Mouse (Mus musculus) A20 (cell line): ENCODE data around the gene Cpne6.

Experiments used
- DNase-seq: peaks from one replicate; pipeline ENCODE4 v3.0.0-alpha.2; 2011; ENCODE audit warnings: low read depth, low spot score

Gene Cpne6

GRCm38 (mm10) chr14:55497449-55497821 is 12.8 kb upstream of the Cpne6 start:
- peak; percentile 88 for DNase-seq

- DNase-seq = peak; percentile 7
These were observed 4.6 kb upstream of the Cpne6 start for GRCm38 (mm10) chr14:55505612-55506011.

DNA sequence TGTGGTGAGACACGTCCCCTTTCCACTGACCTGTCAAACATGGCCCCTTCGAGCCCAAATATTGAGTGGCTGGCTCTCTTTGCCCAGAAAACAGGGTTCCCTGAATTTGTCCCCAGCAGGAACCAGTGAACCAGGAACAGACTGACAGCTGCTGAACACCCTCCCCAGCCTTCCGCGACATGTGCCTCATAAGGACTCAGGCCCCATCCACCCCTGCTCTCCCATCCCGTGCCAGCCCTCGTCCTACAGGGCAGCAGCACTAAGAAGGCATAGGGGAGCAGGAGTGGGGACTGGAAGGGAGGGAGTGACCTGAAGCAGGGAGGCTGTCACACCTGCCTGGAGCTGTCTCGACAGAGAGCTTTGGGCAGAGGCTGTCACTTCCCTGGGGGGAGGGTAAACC is 2.4 kb upstream of the Cpne6 start:
- no peak for DNase-seq

DNA sequence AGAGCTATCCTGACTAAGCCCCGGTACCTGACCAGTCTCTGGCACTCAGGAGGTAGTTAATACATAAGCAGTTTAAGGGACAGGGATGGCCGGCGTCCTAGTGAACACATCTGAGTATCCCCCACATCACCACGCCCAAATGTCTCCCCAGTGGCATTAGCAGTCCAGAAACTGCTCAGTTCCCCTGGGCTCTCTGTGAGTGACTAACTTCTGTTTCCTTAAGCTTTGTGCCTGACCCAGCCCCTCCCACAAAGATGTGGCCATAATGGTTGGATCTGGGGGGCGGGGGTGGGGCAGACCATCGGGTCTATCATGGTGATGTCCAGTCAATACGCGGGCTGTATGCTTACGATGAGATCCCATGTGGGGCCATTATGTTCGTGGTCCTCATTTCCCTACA is 705 bp upstream of the Cpne6 start:
- DNase-seq = no peak

GRCm38 (mm10) chr14:55511037-55511436 is 792 bp downstream of the Cpne6 start:
- no peak for DNase-seq

DNA sequence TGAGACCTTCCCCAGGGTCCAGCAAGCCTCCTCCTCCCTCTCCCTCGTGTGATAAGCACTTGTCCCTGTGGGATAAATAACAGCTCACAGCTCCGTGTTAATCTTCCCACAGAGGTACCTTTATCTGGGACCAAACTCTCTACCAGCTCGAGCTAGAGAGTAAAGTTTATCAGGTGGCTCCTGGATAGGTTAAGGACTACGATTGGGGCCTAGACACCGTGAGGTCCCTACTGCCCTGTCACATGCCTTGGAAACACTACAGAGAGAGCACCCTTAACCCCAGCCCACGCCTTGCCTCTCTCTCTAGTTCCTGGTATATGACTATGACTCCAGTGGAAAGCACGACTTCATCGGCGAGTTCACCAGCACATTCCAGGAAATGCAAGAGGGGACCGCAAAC is 3.7 kb downstream of the Cpne6 start:
- DNase-seq = no peak

- no peak for DNase-seq
These were observed 5.6 kb downstream of the Cpne6 start for GRCm38 (mm10) chr14:55515846-55516245.

DNA sequence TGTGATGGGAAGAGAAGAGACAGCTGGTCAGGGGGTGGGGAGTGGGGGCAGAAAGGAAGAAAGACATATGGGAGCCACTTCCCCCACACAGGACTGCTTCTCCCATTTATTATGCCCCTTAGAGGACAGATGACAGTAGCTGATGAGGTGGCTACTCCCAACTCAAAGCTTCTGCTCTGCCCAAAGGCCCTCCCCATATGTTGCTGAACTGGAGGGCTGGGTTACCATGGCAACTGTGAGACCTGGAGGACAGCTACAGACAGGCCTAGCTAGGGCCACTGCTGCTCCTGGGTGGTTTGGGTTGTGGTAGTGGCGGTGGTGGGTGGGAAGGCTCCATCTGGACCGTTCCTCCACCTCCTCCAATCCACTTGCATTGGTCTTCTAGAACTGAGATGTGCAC is 8.7 kb downstream of the Cpne6 start:
- DNase-seq = no peak

DNA sequence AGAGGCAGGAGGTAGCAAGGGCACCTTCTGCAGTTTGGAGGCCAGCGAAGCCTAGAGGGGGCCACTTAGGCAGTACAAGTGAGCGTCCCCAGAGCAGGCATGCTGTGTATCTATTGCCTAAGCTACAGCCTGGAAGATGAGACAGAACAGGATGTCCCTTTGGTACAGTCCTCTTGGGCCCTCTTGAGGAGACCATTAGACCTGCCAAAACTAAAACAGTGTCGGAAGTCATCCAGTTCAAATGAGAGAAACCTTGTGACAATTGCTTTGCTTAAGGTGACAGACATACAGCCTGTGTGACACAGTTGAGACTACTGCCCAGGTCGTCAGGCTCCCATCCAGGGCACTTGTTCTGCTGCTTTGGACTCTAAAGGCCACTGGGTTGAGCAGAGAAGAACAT is 9.4 kb downstream of the Cpne6 start:
- no peak for DNase-seq

DNA sequence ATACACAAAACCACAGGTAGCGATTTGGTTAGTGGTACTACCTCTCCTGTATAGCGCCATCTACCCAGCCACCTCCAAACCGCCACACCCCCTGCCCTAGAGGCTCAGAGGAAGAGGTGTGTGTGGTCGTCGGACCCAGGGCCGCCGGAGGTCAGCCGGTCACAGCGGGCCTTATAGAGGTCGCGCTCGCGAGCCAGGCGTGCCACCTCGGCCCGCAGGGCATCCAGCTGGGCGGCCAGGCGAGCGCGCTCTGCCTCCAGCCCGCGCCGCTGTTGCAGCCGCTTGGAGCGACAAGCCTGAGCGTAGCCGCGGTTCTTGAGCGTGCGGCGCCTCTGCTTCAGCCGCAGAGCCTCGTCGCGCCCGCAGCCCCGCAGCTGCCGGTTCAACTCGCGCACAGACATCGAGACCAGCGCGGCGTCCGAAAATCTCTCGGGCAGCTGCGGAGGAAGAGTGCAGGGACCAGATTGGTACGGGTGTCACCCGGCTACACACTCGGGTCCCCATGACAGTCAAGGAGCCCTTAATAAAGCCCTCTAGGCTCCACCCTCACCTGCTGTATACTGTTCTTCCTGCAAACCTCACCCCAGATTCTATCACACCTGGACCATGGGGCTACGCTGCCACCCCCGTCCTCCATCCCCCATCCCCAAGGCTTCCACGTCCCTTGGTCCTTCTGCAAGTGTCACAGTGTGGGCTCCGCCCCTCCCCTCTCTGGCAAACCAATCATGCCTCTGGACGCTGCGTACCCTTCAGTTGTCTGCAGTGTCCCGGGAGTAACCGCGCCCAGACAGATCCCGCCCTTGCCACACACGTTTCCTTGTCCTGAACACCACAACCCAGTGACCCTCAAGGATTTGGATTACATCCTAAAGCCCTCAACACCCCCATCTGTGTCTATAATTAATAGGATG is 10.5 kb downstream of the Cpne6 start:
- DNase-seq = peak; percentile 54

DNA sequence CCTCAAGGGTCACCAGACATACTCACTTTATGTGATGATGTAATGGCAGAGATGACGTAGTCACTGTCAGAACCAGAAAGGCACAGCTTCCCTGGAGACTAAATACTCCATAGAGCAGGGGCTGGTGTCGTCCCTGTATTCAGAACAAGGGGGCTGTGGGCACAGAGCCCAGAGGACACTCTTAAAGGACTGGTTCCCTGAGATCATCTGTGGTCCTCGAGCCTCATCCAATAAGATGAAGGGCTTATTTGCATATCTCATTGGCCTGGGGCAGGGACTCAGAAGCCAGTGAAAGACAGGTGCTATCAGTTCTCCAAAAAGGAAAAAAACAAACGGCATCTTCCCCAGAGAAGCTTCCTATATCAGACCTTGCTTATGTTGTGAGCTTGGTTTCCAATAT is 13.8 kb downstream of the Cpne6 start:
- DNase-seq = peak; percentile 21

DNA sequence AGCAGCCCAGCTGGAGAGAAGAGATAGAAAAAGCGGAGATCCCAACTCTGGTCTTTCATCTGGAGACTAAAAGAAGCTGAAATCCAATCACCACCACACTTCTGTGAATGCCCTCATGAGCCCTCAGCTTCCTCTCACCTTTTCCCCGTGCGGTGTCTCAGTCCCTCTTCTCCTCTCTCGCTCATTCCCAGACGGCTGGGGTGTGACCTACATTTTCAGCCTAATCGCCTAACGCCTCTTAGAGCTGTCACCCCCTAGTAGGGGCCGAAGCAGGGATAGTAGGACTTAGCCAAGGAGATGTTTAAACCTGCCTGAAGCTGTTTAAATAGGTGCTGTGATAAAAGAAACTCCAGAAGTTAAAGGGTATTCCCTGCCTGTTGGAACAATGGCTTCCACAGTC is 14.5 kb downstream of the Cpne6 start, which contains the start of gene Nrl:
Gene Nrl, minus strand, starts transcription at position 197 of the 400 bp plus-strand sequence.
- no peak for DNase-seq

- no peak for DNase-seq
These were observed 16.4 kb downstream of the Cpne6 start for GRCm38 (mm10) chr14:55526674-55527073.

DNA sequence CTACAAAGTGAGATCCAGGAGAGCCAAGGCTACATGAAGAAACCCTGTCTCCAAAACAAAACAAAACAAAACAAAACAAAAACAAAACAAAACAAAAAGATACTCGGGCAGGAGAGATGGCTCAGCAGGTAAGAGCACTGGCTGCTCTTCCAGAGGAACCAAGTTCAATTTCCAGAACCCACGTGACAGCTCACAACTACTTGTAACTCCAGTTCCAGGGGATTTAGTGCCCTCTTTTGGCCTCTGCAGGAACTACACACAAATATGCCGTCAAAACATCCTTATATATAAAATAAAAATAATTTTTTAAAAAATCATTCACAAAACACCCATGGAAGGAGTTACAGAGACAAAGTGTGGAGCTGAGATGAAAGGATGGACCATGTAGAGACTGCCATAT is 17.7 kb downstream of the Cpne6 start:
- peak; percentile 71 for DNase-seq

DNA sequence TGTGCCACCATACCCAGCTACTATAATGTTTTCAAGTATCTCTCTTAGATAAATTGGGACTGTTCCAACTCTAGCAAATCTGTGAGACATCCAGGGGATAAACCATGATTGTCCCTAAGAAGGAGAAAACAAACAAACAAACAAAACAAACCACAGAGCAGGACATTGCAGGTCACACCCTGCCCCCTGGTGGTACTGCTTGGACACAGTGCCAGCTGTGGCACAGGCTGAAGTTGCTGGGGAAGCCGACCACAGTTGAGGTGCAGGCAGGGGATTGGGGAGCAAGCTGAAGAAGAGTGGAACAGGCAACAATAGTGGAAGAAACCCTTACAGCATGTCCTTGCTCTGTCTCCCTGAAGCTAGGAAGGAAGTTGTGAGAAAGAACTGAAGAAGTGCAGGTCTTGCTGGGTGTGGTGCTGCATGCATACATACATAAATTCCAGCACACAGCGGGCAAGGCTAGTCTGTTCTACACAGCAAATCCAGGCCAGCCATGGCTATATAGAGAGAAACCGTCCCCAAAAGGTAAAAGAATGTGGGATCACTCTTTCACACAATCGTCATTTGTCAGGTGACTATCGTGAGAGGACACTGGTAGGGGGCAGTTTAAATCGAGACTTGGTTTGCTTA is 26.0 kb downstream of the Cpne6 start:
- DNase-seq = peak; percentile 68

DNA sequence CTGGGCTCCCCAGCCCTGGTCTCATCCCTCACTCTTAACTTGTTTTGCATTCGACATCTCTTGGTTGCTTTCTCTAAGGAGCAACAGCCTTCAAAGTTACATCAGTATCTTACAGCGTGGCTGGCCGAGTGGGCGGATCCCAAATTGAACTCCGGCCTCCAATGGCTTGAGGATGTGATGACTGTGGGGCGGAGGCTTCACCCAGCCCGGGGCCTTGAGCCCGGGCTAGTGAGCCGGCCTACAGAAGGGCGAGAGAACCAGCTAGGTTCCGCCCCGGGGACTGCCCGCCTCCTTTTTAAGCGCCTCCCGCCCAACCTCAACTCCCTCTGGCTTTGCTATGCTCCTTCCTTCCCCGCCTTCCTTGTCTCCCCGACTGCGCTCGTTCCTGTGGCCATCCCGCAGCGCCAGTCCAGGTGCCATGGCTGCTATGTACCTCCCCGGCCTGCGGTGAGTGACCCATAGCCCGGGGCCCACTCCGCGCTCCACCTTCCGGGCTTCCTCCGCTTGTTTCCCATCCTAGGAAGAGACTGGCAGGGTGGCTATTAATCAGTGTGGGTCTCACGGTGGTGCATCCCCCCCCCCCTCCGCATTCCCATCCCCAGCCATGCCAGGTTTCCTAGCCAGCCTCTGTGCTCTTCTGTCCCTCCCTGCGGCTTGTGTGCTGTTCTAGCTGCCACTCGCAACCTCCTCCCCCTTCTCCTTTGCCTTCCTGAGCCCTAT is 30.0 kb downstream of the Cpne6 start, which contains the start of gene Pck2:
Gene Pck2, plus strand, starts transcription at position 200 of the 720 bp plus-strand sequence.
- peak; percentile 96 for DNase-seq

DNA sequence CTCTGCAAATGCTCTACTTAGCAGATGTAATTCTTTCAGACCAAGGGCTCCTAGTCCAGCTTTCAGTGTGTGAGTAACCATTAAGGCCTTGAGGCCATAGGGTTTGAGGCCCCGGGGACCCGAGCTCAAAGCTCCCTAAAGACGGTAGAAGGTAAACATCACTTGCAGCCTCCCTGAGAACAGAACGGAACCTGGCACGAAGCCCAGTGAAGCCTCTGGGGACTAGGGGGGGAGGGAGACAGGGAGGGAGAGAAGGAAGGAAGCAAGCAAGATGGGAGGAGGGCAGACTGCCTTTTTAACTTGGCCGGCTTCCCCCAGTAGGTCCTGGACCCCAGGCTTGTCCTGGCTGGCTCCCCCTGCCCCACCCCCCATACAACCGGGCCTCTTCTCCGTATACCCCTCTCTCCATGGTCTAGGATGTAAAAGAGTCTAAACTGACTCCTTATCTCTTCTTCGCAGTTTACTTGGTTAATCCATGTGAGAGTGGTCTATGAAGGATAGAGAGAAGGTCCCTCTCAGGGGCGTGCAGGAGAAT is 30.6 kb downstream of the Cpne6 start:
- DNase-seq = peak; percentile 79

DNA sequence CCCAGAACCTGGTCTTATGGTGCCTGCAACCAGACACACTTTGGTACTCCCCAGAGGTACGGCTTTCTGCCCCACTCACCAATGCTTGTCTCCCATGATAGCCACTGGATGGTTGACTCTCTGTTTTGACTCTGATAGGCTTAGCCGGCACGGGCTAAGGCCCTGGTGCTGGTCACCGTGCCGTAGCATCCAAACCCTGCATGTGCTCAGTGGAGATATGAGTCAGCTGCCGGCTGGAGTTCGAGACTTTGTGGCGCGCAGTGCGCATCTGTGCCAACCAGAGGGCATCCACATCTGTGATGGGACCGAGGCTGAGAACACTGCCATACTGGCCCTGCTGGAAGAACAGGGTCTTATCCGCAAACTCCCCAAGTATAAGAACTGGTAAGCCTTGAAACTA is 32.0 kb downstream of the Cpne6 start:
- DNase-seq = no peak

DNA sequence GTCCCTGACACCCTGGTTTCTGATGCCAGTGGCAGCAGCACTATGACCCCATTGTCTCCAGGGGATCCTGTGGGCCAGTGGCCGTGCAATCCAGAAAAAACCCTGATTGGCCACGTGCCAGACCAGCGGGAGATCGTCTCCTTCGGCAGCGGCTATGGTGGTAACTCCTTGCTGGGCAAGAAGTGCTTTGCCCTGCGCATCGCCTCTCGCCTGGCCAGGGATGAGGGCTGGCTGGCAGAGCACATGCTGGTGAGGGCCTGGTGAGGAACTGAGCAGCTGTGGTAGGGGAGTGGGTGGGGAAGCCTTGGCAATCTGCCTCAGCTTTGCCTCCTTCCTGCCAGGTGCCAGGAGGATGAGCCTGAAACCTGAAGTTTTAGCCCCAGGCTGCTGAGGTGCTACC is 34.1 kb downstream of the Cpne6 start:
- DNase-seq = peak; percentile 17

DNA sequence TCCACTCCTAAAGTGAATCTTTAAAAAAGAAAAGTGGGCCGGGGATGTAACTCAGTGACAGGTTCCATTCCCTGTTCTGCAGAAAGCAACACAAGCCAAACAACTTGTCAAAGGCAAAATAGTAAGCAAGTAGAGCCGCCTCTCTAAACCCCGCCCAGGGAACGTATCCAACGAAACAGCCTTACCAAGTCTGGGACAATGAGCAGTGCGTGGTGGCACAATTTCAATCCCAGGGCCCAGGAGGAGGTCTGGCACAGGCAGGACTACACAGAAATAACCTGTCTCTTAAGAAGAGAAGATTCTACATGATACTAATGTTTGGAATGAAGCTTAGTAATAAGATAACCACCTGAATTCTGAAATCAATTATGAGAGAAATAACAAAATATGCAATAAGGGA is 39.9 kb downstream of the Cpne6 start:
- DNase-seq = no peak

DNA sequence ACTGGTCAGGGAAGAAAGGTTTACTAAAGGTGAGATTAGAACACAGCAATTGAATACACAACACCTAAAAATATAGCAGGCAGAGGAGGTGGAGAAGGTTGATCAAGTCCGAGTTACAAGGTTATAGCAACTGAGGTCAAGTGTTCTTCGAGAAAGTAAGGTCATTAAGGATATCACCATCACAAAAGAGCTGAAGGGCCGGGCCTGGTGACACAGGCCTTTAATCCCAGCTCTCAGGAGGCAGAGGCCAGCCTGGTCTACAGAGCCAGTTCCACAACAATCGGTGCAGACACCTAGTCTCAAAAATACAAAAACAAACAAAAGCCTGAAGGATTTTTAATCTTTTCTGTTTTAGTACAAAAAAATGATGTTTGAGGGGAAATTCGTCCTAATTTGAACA is 41.1 kb downstream of the Cpne6 start:
- DNase-seq = no peak

- DNase-seq = no peak
These were observed 41.5 kb downstream of the Cpne6 start for GRCm38 (mm10) chr14:55551794-55552193.
